Comparison of ENCODE assay signal across 8 mouse cellular contexts in the genomic region with DNA sequence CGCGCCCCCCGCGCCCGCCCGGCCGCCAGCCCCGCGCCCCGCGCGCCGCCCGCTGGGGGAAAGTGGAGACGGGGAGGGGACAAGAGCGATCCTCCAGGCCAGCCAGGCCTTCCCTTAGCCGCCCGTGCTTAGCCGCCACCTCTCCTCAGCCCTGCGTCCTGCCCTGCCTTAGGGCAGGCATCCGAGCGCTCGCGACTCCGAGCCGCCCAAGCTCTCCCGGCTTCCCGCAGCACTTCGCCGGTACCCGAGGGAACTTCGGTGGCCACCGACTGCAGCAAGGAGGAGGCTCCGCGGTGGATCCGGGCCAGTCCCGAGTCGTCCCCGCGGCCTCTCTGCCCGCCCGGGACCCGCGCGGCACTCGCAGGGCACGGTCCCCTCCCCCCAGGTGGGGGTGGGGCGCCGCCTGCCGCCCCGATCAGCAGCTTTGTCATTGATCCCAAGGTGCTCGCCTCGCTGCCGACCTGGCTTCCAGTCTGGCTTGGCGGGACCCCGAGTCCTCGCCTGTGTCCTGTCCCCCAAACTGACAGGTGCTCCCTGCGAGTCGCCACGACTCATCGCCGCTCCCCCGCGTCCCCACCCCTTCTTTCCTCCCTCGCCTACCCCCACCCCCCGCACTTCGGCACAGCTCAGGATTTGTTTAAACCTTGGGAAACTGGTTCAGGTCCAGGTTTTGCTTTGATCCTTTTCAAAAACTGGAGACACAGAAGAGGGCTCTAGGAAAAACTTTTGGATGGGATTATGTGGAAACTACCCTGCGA. TPM values are rescaled to one million over a fixed set of nuclear protein-coding genes. Genes with fewer than 3 reads are reported as not detected.
DNase-seq lines count a peak whose midpoint lies in the region; ATAC-seq lines count a peak whose summit lies in the region.

No protein-coding gene starts in this region.

- H3K9ac ChIP-seq in hindbrain, embryonic 16.5 days (ENCODE audit: low read depth, low read length), result peak overlapping the region; percentile 80

- intact Hi-C loops in left cerebral cortex, postnatal 10 days (cut with DNase I), result loop anchor here (5.0 kb wide), 1 partner anchor 886 kb away; no protein-coding TSS in a partner anchor

- H3K27ac ChIP-seq in hindbrain, embryonic 16.5 days (ENCODE audit: low read depth, low read length), result peak overlapping the region; percentile 86

- H3K27me3 ChIP-seq in hindbrain, embryonic 16.5 days (replicated peaks; ENCODE audit: control insufficient read depth, insufficient read depth, low read length), result no peaks in the 10 kb centered on the region

- no peaks in the 10 kb centered on the region for H3K36me3 ChIP-seq in hindbrain, embryonic 16.5 days (ENCODE audit: control insufficient read depth, insufficient read depth, low read length)

- peak overlapping the region; percentile 94 for H3K4me2 ChIP-seq in hindbrain, embryonic 16.5 days (ENCODE audit: low read length)

- peak overlapping the region; percentile 81 for H3K4me3 ChIP-seq in hindbrain, embryonic 16.5 days (ENCODE audit: low read length)

- H3K9me3 ChIP-seq in hindbrain, embryonic 16.5 days (ENCODE audit: control insufficient read depth, low read length), result no peaks in the 10 kb centered on the region

- peaks cover 5% of the 10 kb centered on the region for H3K4me1 ChIP-seq in hindbrain, embryonic 16.5 days (ENCODE audit: control insufficient read depth, insufficient read depth, low read depth, low read length)

- WGBS in hindbrain, embryonic 16.5 days, result under 1% methylated on average over 48 of the region's 68 CpGs

- DNase-seq in ZHBTc4 (ENCODE audit: low read depth, low spot score), result peak; percentile 82
- DNase-seq in cerebellum, postnatal 25 days, result peak; percentile 75 to 77
- peak; percentile 14 to 21 for DNase-seq in gastrocnemius, adult 8-10 months (ENCODE audit: low spot score in 2 of 2)
- DNase-seq in left cerebral cortex, postnatal 10 days (ENCODE audit: extremely low spot score in 1 of 2, low spot score in 2 of 2), result peak; percentile 11 to 58
- DNase-seq in right cerebral cortex, postnatal 25 days, result peak; percentile 65

- ATAC-seq in hindbrain, embryonic 16.5 days, result peak; percentile 95
- ATAC-seq in megakaryocyte progenitor cell, adult 5-6 weeks (replicated peaks; ENCODE audit: poor library complexity), result peak; percentile 47
- ATAC-seq in monocyte, adult 5-6 weeks (replicated peaks; ENCODE audit: insufficient number of reproducible peaks, low FRiP score, low TSS enrichment, poor library complexity, severe bottlenecking), result no peak

RNA-seq across cellular contexts. Expression of gene Pdgfc, which starts 0.5 kb away (rescaled TPM):
- 1 to 10 TPM; 1.1 to 2.1 (median 2.0) TPM for total RNA-seq in gastrocnemius, adult 8-10 months (2022)
- polyA plus RNA-seq in hindbrain, embryonic 16.5 days (2015; fragmentation: Nextera tagmentation; extraction: Ambion mirVana), result 6.7 and 7.2 TPM in 2 replicates
- 1 to 10 TPM; 6.2 to 7.5 TPM for total RNA-seq in left cerebral cortex, postnatal 10 days (2021)
- 0.27 TPM in 1 of 2 replicates, not detected in the other for total RNA-seq in megakaryocyte progenitor cell, adult 5-6 weeks (2015)
- not detected in 2 replicates for total RNA-seq in megakaryocyte progenitor cell, adult 5-6 weeks (2017)
- total RNA-seq in monocyte, adult 5-6 weeks (2017), result 0.86 TPM in 1 of 3 replicates, not detected in the others

Comparison
In these comparisons a context has a peak if more than half of its experiments do, and no peak if none do; other contexts are left out.
1. DNase-seq: peak in every context shown above with its lines; median percentile 82 in ZHBTc4; 76 in cerebellum, postnatal 25 days; 65 in right cerebral cortex, postnatal 25 days; 34 in left cerebral cortex, postnatal 10 days; 18 in gastrocnemius, adult 8-10 months.